Mouse (Mus musculus) erythroblast, embryonic 14.5 days (primary cell): ENCODE data around the gene Fbln1. TPM values are rescaled to one million over a fixed set of nuclear protein-coding genes. Genes with fewer than 3 reads are reported as not detected.

ENCODE experiments used
- H3K27me3 ChIP-seq: 2 replicates; pipeline ENCODE4 v1.6.1; 2012; ENCODE audit warnings: inconsistent platforms; ENCODE audit not compliant: control insufficient read depth
- H3K36me3 ChIP-seq: 2 replicates; pipeline ENCODE4 v1.6.1; 2012; ENCODE audit warnings: mild to moderate bottlenecking, inconsistent platforms; ENCODE audit not compliant: control insufficient read depth
- H3K4me1 ChIP-seq: 2 replicates; pipeline ENCODE4 v1.6.1; 2012; ENCODE audit warnings: inconsistent platforms; ENCODE audit not compliant: control insufficient read depth
- H3K4me3 ChIP-seq: replicated peaks from 2 replicates; pipeline ENCODE3; 2012; ENCODE audit warnings: moderate library complexity, mild to moderate bottlenecking, inconsistent platforms
- H3K9me3 ChIP-seq: 2 replicates; pipeline ENCODE4 v1.6.1; 2012; ENCODE audit warnings: low read length, inconsistent platforms, mixed read lengths; ENCODE audit not compliant: control insufficient read depth
- GATA1 ChIP-seq: IDR thresholded peaks from 2 replicates; pipeline ENCODE4 v1.6.1; 2012; ENCODE audit warnings: low read length, inconsistent platforms, mixed read lengths
- TAL1 ChIP-seq: IDR thresholded peaks from 3 replicates; pipeline ENCODE4 v1.6.1; 2012; ENCODE audit warnings: low read length, inconsistent platforms, mixed read lengths
- polyA plus RNA-seq: library from polyadenylated mRNA; stranded (reverse); fragments of >175 nt; gene quantifications from 2 replicates; pipeline ENCODE4 v1.2.3, GENCODE M21; 2012

The Fbln1 gene
- polyA plus RNA-seq, 1 experiment = not detected

- H3K4me1 ChIP-seq = peaks cover 9% of the 10 kb centered on the region
- no peaks in the 10 kb centered on the region for H3K9me3 ChIP-seq
- no peaks in the 10 kb centered on the region for H3K36me3 ChIP-seq
- no peak for TF ChIP-seq TAL1
- TF ChIP-seq GATA1 = no peak
- no peak overlapping the region for H3K4me3 ChIP-seq
- H3K27me3 ChIP-seq = no peaks in the 10 kb centered on the region
Observed at GRCm38 (mm10) chr15:85232256-85232535, 26.4 kb downstream of the Fbln1 start.

- no peak for TF ChIP-seq TAL1
- no peak for TF ChIP-seq GATA1
- Histone ChIP-seq H3K4me3 (no peak overlapping the region), H3K36me3 (no peaks in the 10 kb centered on the region), H3K27me3 (no peaks in the 10 kb centered on the region), H3K9me3 (no peaks in the 10 kb centered on the region), H3K4me1 (peaks cover 9% of the 10 kb centered on the region)
Observed at GRCm38 (mm10) chr15:85232543-85233250, 26.9 kb downstream of the Fbln1 start.

- Histone ChIP-seq H3K4me1 (peaks cover 9% of the 10 kb centered on the region), H3K27me3 (no peaks in the 10 kb centered on the region), H3K9me3 (no peaks in the 10 kb centered on the region), H3K4me3 (no peak overlapping the region), H3K36me3 (no peaks in the 10 kb centered on the region)
- TF ChIP-seq GATA1 (no peak), TAL1 (no peak)
Observed at GRCm38 (mm10) chr15:85233251-85233611, 27.5 kb downstream of the Fbln1 start.

- H3K27me3 ChIP-seq = no peaks in the 10 kb centered on the region
- no peak overlapping the region for H3K4me3 ChIP-seq
- no peaks in the 10 kb centered on the region for H3K9me3 ChIP-seq
- no peaks in the 10 kb centered on the region for H3K36me3 ChIP-seq
- no peak for TF ChIP-seq TAL1
- TF ChIP-seq GATA1 = no peak
- H3K4me1 ChIP-seq = peaks cover 9% of the 10 kb centered on the region
Observed at GRCm38 (mm10) chr15:85233690-85234089, 27.9 kb downstream of the Fbln1 start.

GRCm38 (mm10) chr15:85238821-85239745 lies 33.3 kb downstream of the Fbln1 start:
- no peaks in the 10 kb centered on the region for H3K9me3 ChIP-seq
- H3K4me1 ChIP-seq = no peaks in the 10 kb centered on the region
- no peaks in the 10 kb centered on the region for H3K27me3 ChIP-seq
- H3K36me3 ChIP-seq = no peaks in the 10 kb centered on the region
- no peak overlapping the region for H3K4me3 ChIP-seq
- TF ChIP-seq TAL1 = no peak
- TF ChIP-seq GATA1 = no peak

GRCm38 (mm10) chr15:85240086-85240485 lies 34.3 kb downstream of the Fbln1 start:
- Histone ChIP-seq H3K4me1 (no peaks in the 10 kb centered on the region), H3K27me3 (no peaks in the 10 kb centered on the region), H3K9me3 (no peaks in the 10 kb centered on the region), H3K36me3 (no peaks in the 10 kb centered on the region), H3K4me3 (no peak overlapping the region)
- TF ChIP-seq GATA1 (no peak), TAL1 (no peak)

GRCm38 (mm10) chr15:85241856-85242255 lies 36.1 kb downstream of the Fbln1 start:
- H3K4me1 ChIP-seq = no peaks in the 10 kb centered on the region
- no peaks in the 10 kb centered on the region for H3K27me3 ChIP-seq
- no peaks in the 10 kb centered on the region for H3K9me3 ChIP-seq
- H3K36me3 ChIP-seq = no peaks in the 10 kb centered on the region
- TF ChIP-seq GATA1 (no peak), TAL1 (no peak)
- H3K4me3 ChIP-seq = no peak overlapping the region

GRCm38 (mm10) chr15:85244414-85245161 lies 38.8 kb downstream of the Fbln1 start:
- TF ChIP-seq TAL1 = no peak
- no peak for TF ChIP-seq GATA1
- Histone ChIP-seq H3K9me3 (no peaks in the 10 kb centered on the region), H3K4me1 (no peaks in the 10 kb centered on the region)

GRCm38 (mm10) chr15:85245241-85246010 lies 39.7 kb downstream of the Fbln1 start:
- Histone ChIP-seq H3K27me3 (no peaks in the 10 kb centered on the region), H3K9me3 (no peaks in the 10 kb centered on the region)

More at GRCm38 (mm10) chr15:85244414-85245161, 38.8 kb downstream of the Fbln1 start:
- Histone ChIP-seq H3K36me3 (no peaks in the 10 kb centered on the region), H3K27me3 (no peaks in the 10 kb centered on the region), H3K4me3 (no peak overlapping the region)

More at GRCm38 (mm10) chr15:85245241-85246010, 39.7 kb downstream of the Fbln1 start:
- Histone ChIP-seq H3K4me1 (no peaks in the 10 kb centered on the region), H3K4me3 (no peak overlapping the region), H3K36me3 (no peaks in the 10 kb centered on the region)
- TF ChIP-seq GATA1 = no peak
- no peak for TF ChIP-seq TAL1
